Mouse (Mus musculus) forebrain, embryonic 11.5 days (tissue): ENCODE results near the gene Hist2h2ac. TPM values are rescaled to one million over a fixed set of nuclear protein-coding genes. Genes with fewer than 3 reads are reported as not detected.
A peak's percentile ranks its signal among the peaks of the same experiment; 100 is the strongest.
"Not testable (repeated sequence)": the region's sequence is repeated elsewhere in the genome, so short reads cannot be mapped to it uniquely, and the experiment has no call there.

Experiments
- ATAC-seq: fragments of 200-750 bp; cut with Nextera tagmentation; replicated peaks from 2 replicates; pipeline ENCODE4 v1.8.0; 2017; ENCODE audit warnings: moderate TSS enrichment; ENCODE audit not compliant: low FRiP score
- DNase-seq: peaks from one replicate; pipeline ENCODE4 v3.0.0-alpha.2; 2017; ENCODE audit warnings: low spot score
- H3K27ac ChIP-seq: fragments of 300-500 bp; sonication (generic); 2 replicates; pipeline ENCODE4 v1.5.1; 2014; ENCODE audit warnings: low read depth, low read length
- H3K27me3 ChIP-seq: fragments of 300-500 bp; sonication (generic); 2 replicates; pipeline ENCODE4 v1.6.1; 2014; ENCODE audit warnings: mild to moderate bottlenecking, low read length, mixed read lengths; ENCODE audit not compliant: control insufficient read depth, insufficient read depth
- H3K36me3 ChIP-seq: fragments of 300-500 bp; sonication (generic); 2 replicates; pipeline ENCODE4 v1.6.1; 2014; ENCODE audit warnings: mild to moderate bottlenecking, low read length, moderate library complexity, mixed read lengths; ENCODE audit not compliant: control insufficient read depth, insufficient read depth
- H3K4me1 ChIP-seq: fragments of 300-500 bp; sonication (generic); replicated peaks from 2 replicates; pipeline ENCODE4 v1.6.1; 2014; ENCODE audit warnings: low read length, mixed read lengths; ENCODE audit not compliant: control insufficient read depth, insufficient read depth
- H3K4me2 ChIP-seq: fragments of 300-500 bp; sonication (generic); 2 replicates; pipeline ENCODE4 v1.6.1; 2014; ENCODE audit warnings: low read depth, mild to moderate bottlenecking, low read length, moderate library complexity, mixed read lengths; ENCODE audit not compliant: severe bottlenecking
- H3K4me3 ChIP-seq: fragments of 300-500 bp; sonication (generic); 2 replicates; pipeline ENCODE4 v1.5.1; 2014; ENCODE audit warnings: low read depth, low read length
- H3K9ac ChIP-seq: fragments of 300-500 bp; sonication (generic); 2 replicates; pipeline ENCODE4 v1.6.1; 2014; ENCODE audit warnings: low read length
- H3K9me3 ChIP-seq: fragments of 300-500 bp; sonication (generic); 2 replicates; pipeline ENCODE4 v1.6.1; 2016; ENCODE audit warnings: low read length, mixed read lengths; ENCODE audit not compliant: control insufficient read depth
- WGBS: fragments of 180-500 bp; shearing (Covaris S2); extraction: QIAGEN DNeasy Blood & Tissue Kit; methylation state at CpG from one replicate; pipeline ENCODE4 v1.1.7; 2014; 5-methylcytosine and 5-hydroxymethylcytosine counted together
- polyA plus RNA-seq: library from polyadenylated mRNA; unstranded; fragments of >200 nt; fragmentation: Nextera tagmentation; extraction: Ambion mirVana; gene quantifications from 2 replicates; pipeline ENCODE4 v1.2.1, GENCODE M21; 2014

Gene Hist2h2ac
- 16.5 and 18.7 TPM in 2 replicates for polyA plus RNA-seq

GRCm38 (mm10) chr3:96220765-96221639 is at the start of gene Hist2h2ac, which contains the start of gene Hist2h2be:
TSS of gene Hist2h2ac (minus strand) at chr3:96220880.
TSS of gene Hist2h2be (plus strand) at chr3:96221119.
- H3K9ac ChIP-seq = peak within 1 kb of the TSS; percentile 84
- H3K27me3 ChIP-seq = no peaks in the 10 kb centered on the region
- WGBS = under 1% methylated on average over 43 of the region's 43 CpGs
- H3K27ac ChIP-seq = peak within 1 kb of the TSS; percentile 98
- H3K36me3 ChIP-seq = no peaks in the 10 kb centered on the region
- ATAC-seq (peak; percentile 93), DNase-seq (peak; percentile 85)
- H3K4me3 ChIP-seq = peak within 1 kb of the TSS; percentile 44
- peak within 1 kb of the TSS; percentile 68 for H3K4me2 ChIP-seq
- peaks cover 10% of the 10 kb centered on the region; the same call in 1 of the 2 replicates for H3K4me1 ChIP-seq
- no peaks in the 10 kb centered on the region for H3K9me3 ChIP-seq

GRCm38 (mm10) chr3:96269511-96270474 is 49.1 kb upstream of the Hist2h2ac start, which contains the start of gene Hist2h2bb:
TSS of gene Hist2h2bb (plus strand) at chr3:96269752.
- peak within 1 kb of the TSS; percentile 41 for H3K4me3 ChIP-seq
- H3K27me3 ChIP-seq = no peaks in the 10 kb centered on the region
- peak within 1 kb of the TSS; percentile 68 for H3K9ac ChIP-seq
- WGBS = under 1% methylated on average over 45 of the region's 45 CpGs
- peak; percentile 97 for ATAC-seq
- H3K4me2 ChIP-seq = peak within 1 kb of the TSS; percentile 90
- peaks cover 5% of the 10 kb centered on the region; the same call in 1 of the 2 replicates for H3K4me1 ChIP-seq
- DNase-seq = peak; percentile 94
- no peaks in the 10 kb centered on the region for H3K36me3 ChIP-seq
- H3K27ac ChIP-seq = peak within 1 kb of the TSS; percentile 99
- H3K9me3 ChIP-seq = no peaks in the 10 kb centered on the region

- H3K36me3 ChIP-seq, H3K9me3 ChIP-seq, H3K27me3 ChIP-seq: not testable (repeated sequence)
- peak overlapping the region; percentile 78 for H3K4me2 ChIP-seq
- peak; percentile 67 for DNase-seq
- H3K9ac ChIP-seq = peak overlapping the region; percentile 68
- H3K4me1 ChIP-seq = peaks cover 12% of the 10 kb centered on the region; the same call in 1 of the 2 replicates
- H3K27ac ChIP-seq = peak overlapping the region; percentile 99
- H3K4me3 ChIP-seq = peak overlapping the region; percentile 41
- peak; percentile 55 for ATAC-seq
- WGBS = under 1% methylated on average over 9 of the region's 44 CpGs
Observed at GRCm38 (mm10) chr3:96268776-96269378, 48.2 kb upstream of the Hist2h2ac start.

GRCm38 (mm10) chr3:96268051-96268775 is 47.5 kb upstream of the Hist2h2ac start, which contains the start of gene Hist2h3b:
TSS of gene Hist2h3b (plus strand) at chr3:96268654.
- peak within 1 kb of the TSS; percentile 99 for H3K27ac ChIP-seq
- 21% methylated on average over 30 of the region's 30 CpGs for WGBS
- peak within 1 kb of the TSS; percentile 41 for H3K4me3 ChIP-seq
- peak within 1 kb of the TSS; percentile 68 for H3K9ac ChIP-seq
- H3K36me3 ChIP-seq = no peaks in the 10 kb centered on the region
- no peaks in the 10 kb centered on the region for H3K27me3 ChIP-seq
- H3K4me1 ChIP-seq = peaks cover 12% of the 10 kb centered on the region; the same call in 1 of the 2 replicates
- H3K9me3 ChIP-seq = no peaks in the 10 kb centered on the region
- ATAC-seq (peak; percentile 79), DNase-seq (peak; percentile 86)
- H3K4me2 ChIP-seq = peak within 1 kb of the TSS; percentile 78

- WGBS = 78% methylated on average over 4 of the region's 4 CpGs
- H3K4me2 ChIP-seq = no peak overlapping the region
- no peaks in the 10 kb centered on the region for H3K36me3 ChIP-seq
- DNase-seq (no peak), ATAC-seq (no peak)
- no peaks in the 10 kb centered on the region for H3K27me3 ChIP-seq
- no peaks in the 10 kb centered on the region for H3K9me3 ChIP-seq
- H3K4me1 ChIP-seq = peaks cover 12% of the 10 kb centered on the region; the same call in 1 of the 2 replicates
- H3K9ac ChIP-seq = peak overlapping the region; percentile 46
- H3K27ac ChIP-seq = peak overlapping the region; percentile 91
- no peak overlapping the region for H3K4me3 ChIP-seq
Observed at GRCm38 (mm10) chr3:96267541-96267940, 46.9 kb upstream of the Hist2h2ac start.

GRCm38 (mm10) chr3:96266132-96266710 is 45.5 kb upstream of the Hist2h2ac start:
- H3K9ac ChIP-seq = peak overlapping the region; percentile 4; the same call in 1 of the 2 replicates
- no peak overlapping the region for H3K4me2 ChIP-seq
- WGBS = 91% methylated on average over 8 of the region's 8 CpGs
- no peaks in the 10 kb centered on the region for H3K36me3 ChIP-seq
- no peaks in the 10 kb centered on the region for H3K27me3 ChIP-seq
- no peak overlapping the region for H3K4me3 ChIP-seq
- no peak for DNase-seq
- H3K27ac ChIP-seq = 0 out of 2 replicates have a peak overlapping the region, but pooled peaks have one; percentile 7
- ATAC-seq = no peak
- no peaks in the 10 kb centered on the region for H3K9me3 ChIP-seq
- H3K4me1 ChIP-seq = peaks cover 12% of the 10 kb centered on the region; the same call in 1 of the 2 replicates

- Histone ChIP-seq H3K4me1 (peaks cover 12% of the 10 kb centered on the region; the same call in 1 of the 2 replicates), H3K4me2 (peak overlapping the region; percentile 76), H3K27ac (peak overlapping the region; percentile 95), H3K4me3 (peak overlapping the region; percentile 58), H3K36me3 (no peaks in the 10 kb centered on the region), H3K27me3 (no peaks in the 10 kb centered on the region), H3K9ac (peak overlapping the region; percentile 73), H3K9me3 (no peaks in the 10 kb centered on the region)
- ATAC-seq (no peak), DNase-seq (no peak)
- 78% methylated on average over 7 of the region's 7 CpGs for WGBS
Observed at GRCm38 (mm10) chr3:96264404-96264949, 43.8 kb upstream of the Hist2h2ac start.
